Comparison of ENCODE assay signal across 9 mouse cellular contexts in genomic region chr11:119945343-119945742, GRCm38 (mm10). TPM values are rescaled to one million over a fixed set of nuclear protein-coding genes. Genes with fewer than 3 reads are reported as not detected.
DNase-seq lines count a peak whose midpoint lies in the region; ATAC-seq lines count a peak whose summit lies in the region.
"Had no signal": no experiment of that assay in that cellular context is flagged by ENCODE, and none has a peak within 500 bp of the region (broad histone marks: within the 10 kb centered on the region; RNA-seq: fewer than 3 reads in every experiment).

No protein-coding gene starts in this region.

- no peaks in the 10 kb centered on the region for H3K9me3 ChIP-seq in limb, embryonic 15.5 days
- H3K9me3 ChIP-seq: midbrain, embryonic 12.5 days had no signal

- H3K27ac ChIP-seq in limb, embryonic 15.5 days = 0 out of 2 replicates have a peak overlapping the region, but pooled peaks have one; percentile 8
- H3K27ac ChIP-seq: midbrain, embryonic 12.5 days had no signal

- peaks cover 62% of the 10 kb centered on the region for H3K4me1 ChIP-seq in limb, embryonic 15.5 days

- no peak overlapping the region for H3K9ac ChIP-seq in limb, embryonic 15.5 days
- H3K9ac ChIP-seq: midbrain, embryonic 12.5 days had no signal

- no peak overlapping the region for H3K4me2 ChIP-seq in limb, embryonic 15.5 days
- H3K4me2 ChIP-seq: midbrain, embryonic 12.5 days had no signal

- no peak overlapping the region for H3K4me3 ChIP-seq in limb, embryonic 15.5 days
- H3K4me3 ChIP-seq: midbrain, embryonic 12.5 days had no signal

- H3K36me3 ChIP-seq in limb, embryonic 15.5 days = no peaks in the 10 kb centered on the region
- H3K36me3 ChIP-seq: midbrain, embryonic 12.5 days had no signal

- ATAC-seq in limb, embryonic 15.5 days (ENCODE audit: insufficient number of reproducible peaks, low FRiP score, low TSS enrichment, low read depth) = no peak

- WGBS in limb, embryonic 15.5 days = 79% methylated on average over 7 of the region's 7 CpGs

- peak; percentile 63 to 74 for DNase-seq in adrenal gland, adult (ENCODE audit: inconsistent age in 2 of 2, low spot score in 1 of 2)
- DNase-seq in adrenal gland, adult 18-20 months (ENCODE audit: low spot score in 2 of 2) = no peak
- DNase-seq in ovary, adult 18-20 months (ENCODE audit: low spot score) = peak; percentile 35
- DNase-seq in ovary, postnatal 36 days (ENCODE audit: low spot score) = no peak
- DNase-seq in spleen, postnatal 14 days (ENCODE audit: low spot score in 2 of 2) = no peak
- no peak for DNase-seq in spleen, postnatal 36 days (ENCODE audit: low spot score in 2 of 2)
- DNase-seq in cerebellum, adult 11-12 months = no peak

- no peaks in the 10 kb centered on the region for H3K27me3 ChIP-seq in limb, embryonic 15.5 days

RNA-seq across cellular contexts. Expression of gene Baiap2, which starts 2.8 kb away (rescaled TPM):
- 10 to 100 TPM; 16.5 to 31.7 TPM for total RNA-seq in adrenal gland, adult 18-20 months (2021)
- polyA plus RNA-seq in limb, embryonic 15.5 days (2015; fragmentation: Nextera tagmentation; extraction: Ambion mirVana) = 40.2 and 41.9 TPM in 2 replicates

RNA-seq across cellular contexts. Expression of gene Chmp6, which starts 32.1 kb away (rescaled TPM):
- 10 to 100 TPM; 32.3 to 33.3 TPM for total RNA-seq in adrenal gland, adult 18-20 months (2021)
- 97.2 and 101 TPM in 2 replicates for polyA plus RNA-seq in limb, embryonic 15.5 days (2015; fragmentation: Nextera tagmentation; extraction: Ambion mirVana)

Comparison
In these comparisons a context has a peak if more than half of its experiments do, and no peak if none do; other contexts are left out.
1. DNase-seq: peak in adrenal gland, adult (2 of 2) and ovary, adult 18-20 months (single experiment); none in adrenal gland, adult 18-20 months (0 of 2), ovary, postnatal 36 days (single experiment), spleen, postnatal 14 days (0 of 2), spleen, postnatal 36 days (0 of 2) and cerebellum, adult 11-12 months (single experiment).